Mouse (Mus musculus) granulocyte monocyte progenitor cell, adult 5-6 weeks (primary cell): ENCODE data around the gene Ppp2r2d. TPM values are rescaled to one million over a fixed set of nuclear protein-coding genes. Genes with fewer than 3 reads are reported as not detected.

Source experiments
- ATAC-seq: replicated peaks from 2 replicates; pipeline ENCODE4 v1.8.0; 2016; ENCODE audit warnings: mild to moderate bottlenecking, moderate TSS enrichment, inconsistent platforms; ENCODE audit not compliant: poor library complexity, severe bottlenecking
- total RNA-seq, 2 experiments: library from RNA; stranded (forward) in 1 of 2; stranded (reverse) in 1 of 2; fragments of 200-712, 200-1000 nt in 1 of 2; fragments of >200 nt in 1 of 2; fragmentation: Nextera tagmentation in 1 of 2; gene quantifications; 2 replicates each; pipeline ENCODE4 v1.2.3; 2014 to 2017

Gene Ppp2r2d
- total RNA-seq, 2 experiments from 2014 or later, result 19.8 to 29.8 TPM

- ATAC-seq, result no peak
Observed at GRCm38 (mm10) chr7:138854201-138854600, 8.3 kb downstream of the Ppp2r2d start.

GRCm38 (mm10) chr7:138856670-138857069 is 10.8 kb downstream of the Ppp2r2d start:
- no peak for ATAC-seq

- ATAC-seq, result no peak
Observed at GRCm38 (mm10) chr7:138863950-138864572, 18.2 kb downstream of the Ppp2r2d start.

- ATAC-seq, result no peak
Observed at GRCm38 (mm10) chr7:138864776-138865175, 18.9 kb downstream of the Ppp2r2d start.

- no peak for ATAC-seq
Observed at GRCm38 (mm10) chr7:138867286-138867685, 21.4 kb downstream of the Ppp2r2d start.

DNA sequence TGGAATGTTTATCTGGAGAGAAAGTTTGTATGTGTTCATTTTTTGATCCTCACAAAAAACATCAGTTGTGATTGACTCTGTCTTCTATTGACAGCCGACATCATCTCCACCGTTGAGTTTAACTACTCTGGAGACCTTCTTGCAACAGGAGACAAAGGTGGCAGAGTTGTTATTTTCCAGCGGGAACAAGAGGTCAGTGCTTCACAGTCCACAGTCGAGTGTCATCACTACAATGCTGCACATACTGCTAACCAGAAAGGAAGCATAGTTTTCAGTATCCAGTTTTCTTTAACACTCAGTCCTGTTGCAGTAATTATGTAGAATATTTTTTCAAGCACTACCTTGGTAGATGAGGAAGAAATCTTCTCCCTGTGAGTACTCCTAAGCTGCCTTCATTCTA is 22.4 kb downstream of the Ppp2r2d start:
- ATAC-seq, result no peak

DNA sequence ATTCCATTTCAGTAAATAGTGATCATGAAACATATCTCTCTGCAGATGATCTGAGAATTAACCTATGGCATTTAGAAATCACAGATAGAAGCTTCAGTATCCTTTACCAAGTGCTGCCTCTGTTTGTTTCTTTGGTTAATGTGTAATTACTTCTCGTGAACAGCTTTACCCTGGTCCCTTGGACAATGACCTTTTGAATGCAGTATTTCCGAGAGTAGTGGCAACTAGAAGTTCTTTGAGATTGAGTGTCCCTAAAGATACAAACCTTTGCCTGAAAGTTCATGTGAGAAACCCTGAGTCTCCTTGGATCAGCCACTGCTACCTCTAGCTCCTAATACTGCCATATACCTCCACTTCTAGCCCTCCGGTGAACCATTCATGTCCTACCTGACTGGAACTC is 27.1 kb downstream of the Ppp2r2d start:
- no peak for ATAC-seq

GRCm38 (mm10) chr7:138875031-138875430 is 29.2 kb downstream of the Ppp2r2d start:
- no peak for ATAC-seq

DNA sequence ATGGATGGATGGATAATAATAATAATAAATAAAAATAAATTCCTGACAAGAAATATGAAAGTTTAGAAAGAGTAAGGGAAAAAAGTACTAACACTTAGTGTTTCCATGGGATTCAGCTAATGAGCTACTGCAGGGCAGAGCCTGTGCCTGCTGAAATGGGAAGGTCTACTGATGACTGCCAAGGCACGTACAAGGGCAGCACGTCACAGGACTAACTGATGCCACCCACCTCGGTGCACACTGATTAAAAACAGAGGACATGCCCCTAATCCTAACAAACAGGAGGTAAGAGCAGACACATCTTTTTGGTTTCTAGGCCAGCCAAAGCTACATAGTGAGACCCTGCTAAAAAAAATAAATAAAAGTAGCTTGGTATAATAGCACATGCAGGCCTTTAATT is 37.8 kb downstream of the Ppp2r2d start:
- no peak for ATAC-seq

DNA sequence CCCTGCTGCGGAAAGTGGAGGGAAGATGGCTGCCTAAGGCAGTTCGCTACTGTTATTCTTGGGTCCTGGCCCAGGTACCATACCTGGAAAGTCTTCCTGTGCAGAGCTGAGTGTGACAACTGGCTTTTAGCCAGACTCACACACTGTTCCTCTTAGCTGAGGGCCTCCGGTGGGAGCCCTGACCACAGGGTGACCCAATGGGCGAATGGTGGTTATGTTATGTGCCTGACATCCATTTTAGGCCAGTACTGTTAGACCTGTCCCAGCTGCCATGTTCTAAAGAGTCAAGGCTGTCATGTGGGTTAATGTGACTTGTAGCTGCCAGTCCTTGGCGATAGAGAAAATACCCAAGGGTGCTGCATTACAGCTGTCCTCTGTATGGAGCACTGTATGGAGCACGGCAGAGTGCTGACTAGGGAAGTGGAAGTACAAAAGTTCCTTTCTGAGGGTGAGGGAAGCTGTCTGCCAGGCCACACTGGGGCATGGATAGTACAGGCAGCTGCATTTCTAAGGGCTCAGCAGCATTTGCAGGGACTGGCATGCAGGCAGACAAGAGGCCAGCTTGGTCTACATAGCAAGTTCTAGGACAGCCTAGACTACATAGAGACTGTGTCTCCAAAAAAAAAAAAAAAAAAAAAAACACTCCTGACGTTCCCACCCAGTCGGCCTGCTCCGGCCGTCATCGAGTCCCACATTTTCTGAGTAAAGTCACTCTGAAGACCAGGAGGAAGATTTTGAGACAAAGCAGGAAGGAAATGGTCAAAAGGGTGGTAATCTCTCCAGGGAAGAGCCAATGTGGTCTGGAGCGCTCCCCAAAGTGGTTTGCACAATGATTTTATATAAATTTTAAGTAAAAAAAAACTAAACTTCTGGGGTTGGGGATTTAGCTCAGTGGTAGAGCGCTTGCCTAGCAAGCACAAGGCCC is 39.7 kb downstream of the Ppp2r2d start:
- peak; percentile 89 for ATAC-seq

GRCm38 (mm10) chr7:138898122-138898521 is 52.2 kb downstream of the Ppp2r2d start:
- no peak for ATAC-seq

GRCm38 (mm10) chr7:138898743-138899142 is 52.9 kb downstream of the Ppp2r2d start:
- no peak for ATAC-seq

GRCm38 (mm10) chr7:138903886-138904435 is 58.1 kb downstream of the Ppp2r2d start:
- ATAC-seq, result no peak

DNA sequence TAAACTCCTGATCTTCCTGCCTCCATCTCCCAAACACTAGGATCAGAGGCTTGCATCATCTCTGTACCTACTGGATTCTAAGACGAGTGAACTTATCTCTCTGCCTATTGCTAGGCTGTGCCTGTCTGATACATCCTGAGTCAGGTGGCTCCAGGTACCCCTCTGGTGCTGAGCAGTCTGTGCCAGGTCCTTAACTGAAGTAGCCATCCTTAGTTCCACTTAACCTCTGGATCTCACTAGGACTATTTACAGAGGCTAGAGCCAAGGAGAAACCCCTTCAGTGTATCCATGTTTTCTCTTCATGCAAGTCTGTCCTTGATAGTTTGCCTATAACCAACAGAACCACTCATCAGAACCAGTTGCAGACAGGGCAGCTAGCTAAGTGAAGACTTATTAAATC is 60.6 kb downstream of the Ppp2r2d start:
- no peak for ATAC-seq

GRCm38 (mm10) chr7:138907043-138907442 is 61.2 kb downstream of the Ppp2r2d start:
- no peak for ATAC-seq

DNA sequence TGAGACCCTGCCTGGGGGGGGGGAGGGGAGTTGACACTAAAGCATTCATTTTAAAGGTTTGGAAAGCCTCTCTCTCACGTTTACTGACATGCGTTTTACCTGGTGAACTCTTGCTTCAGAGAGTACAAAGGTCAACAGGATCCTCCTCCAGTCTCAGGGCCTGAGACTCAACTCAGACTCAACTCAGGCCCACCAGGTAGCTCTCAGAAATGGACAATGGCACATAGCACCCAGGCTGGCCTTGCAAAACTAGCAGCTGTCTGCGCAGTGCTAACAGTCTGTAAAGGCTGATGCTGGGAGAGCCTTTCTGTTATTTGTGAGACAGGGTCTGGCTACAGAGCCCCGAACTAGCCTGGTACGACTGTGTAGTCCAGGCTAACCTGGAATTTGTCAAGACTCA is 62.1 kb downstream of the Ppp2r2d start:
- no peak for ATAC-seq

GRCm38 (mm10) chr7:138908768-138909276 is 62.9 kb downstream of the Ppp2r2d start:
- no peak for ATAC-seq

DNA sequence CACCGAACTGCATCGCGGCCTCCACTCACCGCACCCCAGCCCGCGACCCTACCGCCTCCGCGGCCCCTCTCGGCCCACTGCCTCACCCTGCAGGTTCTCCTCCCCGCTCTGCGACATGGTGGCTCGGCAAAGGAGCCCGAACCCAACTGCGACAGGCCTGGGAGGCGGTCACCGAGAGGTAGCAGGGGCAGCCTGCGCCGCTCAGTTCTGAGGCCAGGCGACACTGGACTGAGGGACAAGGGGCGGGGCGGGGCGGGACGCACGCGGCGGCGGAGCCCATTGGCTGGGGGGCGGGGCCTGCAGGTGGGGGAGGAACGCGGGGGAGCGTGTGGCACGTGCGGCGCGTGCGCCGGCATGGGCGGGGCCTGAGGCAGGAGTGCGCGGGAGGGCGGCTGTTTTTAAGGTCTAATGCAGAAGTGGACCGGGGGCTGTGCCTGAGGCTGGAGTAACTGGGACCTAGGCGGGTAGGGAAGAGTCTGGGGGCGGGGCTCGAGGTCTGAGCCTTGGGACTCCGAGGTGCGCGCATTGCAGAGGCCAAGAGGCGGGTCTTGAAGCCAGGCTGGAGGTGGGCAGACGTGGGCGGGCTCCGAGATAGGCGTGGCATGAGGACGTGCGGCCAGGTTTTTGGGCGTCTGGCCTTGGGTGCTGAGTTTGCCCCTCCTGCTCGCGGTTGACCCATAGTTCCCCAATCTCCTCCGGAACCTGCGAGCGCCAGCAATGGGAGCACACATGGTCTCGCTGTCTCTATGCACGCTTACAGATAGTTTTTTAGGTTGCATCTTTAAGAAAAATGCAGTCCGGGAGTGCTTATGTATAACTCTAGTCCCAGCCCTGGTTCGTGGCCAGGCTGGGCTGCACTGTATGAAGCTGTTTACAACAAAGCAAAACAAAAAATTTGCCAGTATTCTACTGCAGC is 63.7 kb downstream of the Ppp2r2d start, which contains the start of gene Bnip3:
Gene Bnip3, minus strand, starts transcription at position 243 of the 916 bp plus-strand sequence.
- peak; percentile 89 for ATAC-seq

DNA sequence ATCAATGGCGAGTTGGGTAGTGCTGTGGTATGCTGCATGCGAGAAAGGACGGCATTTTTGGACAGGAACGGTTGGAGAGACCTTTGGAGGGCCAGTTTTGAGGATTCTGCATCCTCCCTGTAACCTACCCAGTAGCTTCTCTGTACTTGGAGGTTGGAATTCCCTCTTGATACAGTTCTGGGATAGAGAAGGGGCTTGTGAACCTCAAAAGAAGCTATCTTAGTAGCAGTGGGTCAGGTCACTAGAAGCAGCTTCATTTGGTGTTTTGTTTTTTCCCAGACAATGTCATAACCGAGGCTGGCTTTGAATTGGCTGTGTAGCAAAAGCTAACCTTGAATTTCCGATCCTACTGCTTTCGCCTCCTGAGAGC is 64.3 kb downstream of the Ppp2r2d start:
- no peak for ATAC-seq

- no peak for ATAC-seq
Observed at GRCm38 (mm10) chr7:138913616-138914015, 67.7 kb downstream of the Ppp2r2d start.
